Mouse (Mus musculus) adrenal gland, adult 8-10 months (tissue): ENCODE measurements around the gene Gm40193. TPM values are rescaled to one million over a fixed set of nuclear protein-coding genes. Genes with fewer than 3 reads are reported as not detected.

Experiments
- DNase-seq: peaks from one replicate; pipeline ENCODE4 v3.0.0; 2022
- total RNA-seq, 4 experiments: library from RNA; stranded (reverse); gene quantifications; 2 replicates each; pipeline ENCODE4 v1.2.4; 2022

The Gm40193 gene
- total RNA-seq, 4 experiments from 2014 or later = not detected

GRCm38 (mm10) chr11:70504970-70505369, 27.8 kb downstream of the Gm40193 start, which contains the start of gene Tm4sf5:
TSS of gene Tm4sf5 (plus strand) at chr11:70505244.
- DNase-seq = no peak

- DNase-seq = no peak
Measured at GRCm38 (mm10) chr11:70502018-70502417, 30.7 kb downstream of the Gm40193 start.

DNA sequence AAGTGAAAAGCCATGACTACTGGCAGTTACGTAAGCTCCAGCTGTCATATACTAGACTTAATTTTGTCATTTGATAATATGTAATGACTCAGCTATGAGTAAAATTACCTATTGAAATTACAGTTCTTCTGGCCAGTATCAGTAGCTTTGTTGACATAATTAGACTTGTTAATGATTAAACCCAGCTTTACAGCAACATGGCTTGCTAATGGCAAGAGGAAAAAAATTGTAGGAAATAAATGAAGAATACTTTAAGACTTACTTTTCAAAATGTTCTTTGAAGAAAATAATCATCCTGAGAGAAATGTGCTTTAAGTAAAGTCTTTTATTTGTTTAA, 32.3 kb downstream of the Gm40193 start:
- DNase-seq = no peak

GRCm38 (mm10) chr11:70499566-70500475, 32.9 kb downstream of the Gm40193 start:
- DNase-seq = peak; percentile 41

GRCm38 (mm10) chr11:70489684-70490083, 43.1 kb downstream of the Gm40193 start:
- no peak for DNase-seq

DNA sequence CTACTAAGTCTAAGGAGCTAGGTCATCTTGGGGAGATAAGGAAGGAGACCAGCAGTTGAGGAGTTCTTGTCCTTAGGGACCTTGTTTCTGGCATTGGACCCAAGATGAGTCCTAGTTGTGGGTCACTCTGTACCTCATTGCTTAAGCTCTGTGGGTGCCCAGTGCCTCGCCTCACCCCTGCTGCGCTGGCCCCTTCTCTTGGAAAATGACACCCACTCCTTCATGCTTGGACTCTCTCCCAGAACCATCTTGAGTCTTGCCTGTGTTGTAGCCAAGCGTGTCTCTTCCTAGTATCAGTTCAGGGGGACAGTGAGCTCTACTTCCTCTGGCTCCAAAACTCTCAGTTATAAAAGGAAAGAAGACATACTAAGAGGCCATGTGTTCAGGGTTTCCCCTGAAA, 43.6 kb downstream of the Gm40193 start:
- no peak for DNase-seq

GRCm38 (mm10) chr11:70487816-70488215, 44.9 kb downstream of the Gm40193 start:
- no peak for DNase-seq

DNA sequence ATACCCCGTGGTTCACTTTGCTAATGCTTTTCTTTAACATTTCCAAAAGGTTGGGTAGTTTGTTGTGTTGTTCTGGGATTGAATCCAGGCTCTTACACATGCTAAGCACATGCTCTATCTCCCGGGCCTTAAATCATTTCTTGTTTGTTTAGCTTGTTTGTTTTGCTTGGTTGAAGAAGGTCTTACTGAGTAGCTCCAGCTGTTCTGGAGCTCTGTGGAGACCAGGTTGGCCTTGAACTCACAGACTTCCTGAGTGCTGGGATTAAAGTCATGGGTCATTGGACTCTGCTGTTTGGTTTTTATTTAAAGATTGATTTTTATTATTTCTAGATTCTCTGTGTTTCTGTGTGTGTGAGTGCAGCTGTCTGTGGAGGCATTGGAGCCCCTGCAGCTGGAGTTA, 47.2 kb downstream of the Gm40193 start:
- no peak for DNase-seq

Other genes with a start within 250 kb of the Gm40193 start
- not detected for gene Alox12e, start 210.3 kb downstream of the Gm40193 start, total RNA-seq
- gene Alox15, start 180.9 kb downstream of the Gm40193 start, total RNA-seq = 1 to 10 TPM in 3 of 4 experiments, under 1 TPM in 1; 0.91 to 4.7 (median 3.3) TPM
- gene Pelp1, start 122.9 kb downstream of the Gm40193 start, total RNA-seq = 10 to 100 TPM; 24.2 to 29.9 (median 28.2) TPM
- gene Arrb2, start 100.3 kb downstream of the Gm40193 start, total RNA-seq = 10 to 100 TPM; 22.0 to 51.3 (median 33.9) TPM
- gene Med11, start 81.0 kb downstream of the Gm40193 start, total RNA-seq = 10 to 100 TPM; 23.4 to 24.4 (median 24.2) TPM
- gene Zmynd15, start 73.5 kb downstream of the Gm40193 start, total RNA-seq = 1 to 10 TPM; 1.7 to 4.3 (median 3.0) TPM
- gene Cxcl16, start 73.0 kb downstream of the Gm40193 start, total RNA-seq = 10 to 100 TPM in 3 of 4 experiments, 1 to 10 TPM in 1; 9.4 to 18.2 (median 16.1) TPM
- not detected for gene Tm4sf5, start 27.7 kb downstream of the Gm40193 start, total RNA-seq
- gene Vmo1, start 18.3 kb downstream of the Gm40193 start, total RNA-seq = under 1 TPM in 1 of 4 experiments, not detected in 3; 0.46 TPM
- gene Gltpd2, start 13.7 kb downstream of the Gm40193 start, total RNA-seq = not detected
- 100 to 1,000 TPM; 247 to 298 (median 278) TPM for gene Psmb6, start 7.6 kb downstream of the Gm40193 start, total RNA-seq
- gene Pld2, start 7.1 kb upstream of the Gm40193 start, total RNA-seq = 10 to 100 TPM in 2 of 4 experiments, 1 to 10 TPM in 2; 7.8 to 15.0 (median 11.2) TPM
- 10 to 100 TPM; 50.6 to 90.5 (median 71.2) TPM for gene Mink1, start 29.9 kb upstream of the Gm40193 start, total RNA-seq
- gene 4930544D05Rik, start 82.9 kb upstream of the Gm40193 start, total RNA-seq = not detected
- not detected for gene Chrne, start 86.3 kb upstream of the Gm40193 start, total RNA-seq
- not detected for gene Gp1ba, start 106.2 kb upstream of the Gm40193 start, total RNA-seq
- 100 to 1,000 TPM in 2 of 4 experiments, 10 to 100 TPM in 2; 82.3 to 136 (median 110) TPM for gene Rnf167, start 114.3 kb upstream of the Gm40193 start, total RNA-seq
- 100 to 1,000 TPM; 121 to 137 (median 127) TPM for gene Slc25a11, start 114.5 kb upstream of the Gm40193 start, total RNA-seq
- gene Pfn1, start 121.7 kb upstream of the Gm40193 start, total RNA-seq = 1,000 to 10,000 TPM in 1 of 4 experiments, 100 to 1,000 TPM in 3; 582 to 1,056 (median 737) TPM
- 10 to 100 TPM; 39.4 to 66.5 (median 54.7) TPM for gene Eno3, start 124.3 kb upstream of the Gm40193 start, total RNA-seq
- gene Spag7, start 136.5 kb upstream of the Gm40193 start, total RNA-seq = 100 to 1,000 TPM in 1 of 4 experiments, 10 to 100 TPM in 3; 79.2 to 112 (median 89.0) TPM
- 10 to 100 TPM; 42.7 to 57.7 (median 49.8) TPM for gene Camta2, start 155.2 kb upstream of the Gm40193 start, total RNA-seq
- 10 to 100 TPM in 2 of 4 experiments, 1 to 10 TPM in 2; 5.3 to 11.4 (median 8.6) TPM for gene Inca1, start 167.2 kb upstream of the Gm40193 start, total RNA-seq
- 100 to 1,000 TPM; 130 to 210 (median 165) TPM for gene Kif1c, start 167.6 kb upstream of the Gm40193 start, total RNA-seq
- 10 to 100 TPM; 11.7 to 14.8 (median 13.9) TPM for gene Zfp3, start 231.3 kb upstream of the Gm40193 start, total RNA-seq